Mouse (Mus musculus): ENCODE measurements around the gene Ppp1r10. TPM values are rescaled to one million over a fixed set of nuclear protein-coding genes. Genes with fewer than 3 reads are reported as not detected.

Ppp1r10 gene
- polyA plus RNA-seq, 1 experiment from 2014 or later: 39.5 TPM

- peaks cover 18% of the 10 kb centered on the region for H3K4me1 ChIP-seq
- H3K4me2 ChIP-seq (replicated peaks): no peak overlapping the region
- H3K9me3 ChIP-seq (replicated peaks): no peaks in the 10 kb centered on the region
- no peaks in the 10 kb centered on the region for H3K27me3 ChIP-seq
- H3K4me3 ChIP-seq (replicated peaks): no peak overlapping the region
- no peak overlapping the region for H3K9ac ChIP-seq
- WGBS: 94% methylated on average over 1 of the region's 1 CpGs
- no peak overlapping the region for H3K27ac ChIP-seq (replicated peaks)
- ATAC-seq (ENCODE audit: insufficient number of reproducible peaks, low FRiP score, low TSS enrichment, low read depth): no peak
- peaks cover 48% of the 10 kb centered on the region for H3K36me3 ChIP-seq
Observed at GRCm38 (mm10) chr17:35905587-35905986, 10.6 kb upstream of the Ppp1r10 start.

GRCm38 (mm10) chr17:35907609-35908008, 8.6 kb upstream of the Ppp1r10 start:
- no peaks in the 10 kb centered on the region for H3K9me3 ChIP-seq (replicated peaks)
- 76% methylated on average over 2 of the region's 2 CpGs for WGBS
- ATAC-seq (ENCODE audit: insufficient number of reproducible peaks, low FRiP score, low TSS enrichment, low read depth): no peak
- H3K27me3 ChIP-seq: no peaks in the 10 kb centered on the region
- peaks cover 18% of the 10 kb centered on the region for H3K4me1 ChIP-seq
- H3K36me3 ChIP-seq: peaks cover 59% of the 10 kb centered on the region
- H3K4me2 ChIP-seq (replicated peaks): no peak overlapping the region
- no peak overlapping the region for H3K27ac ChIP-seq (replicated peaks)
- no peak overlapping the region for H3K9ac ChIP-seq
- H3K4me3 ChIP-seq (replicated peaks): no peak overlapping the region

DNA sequence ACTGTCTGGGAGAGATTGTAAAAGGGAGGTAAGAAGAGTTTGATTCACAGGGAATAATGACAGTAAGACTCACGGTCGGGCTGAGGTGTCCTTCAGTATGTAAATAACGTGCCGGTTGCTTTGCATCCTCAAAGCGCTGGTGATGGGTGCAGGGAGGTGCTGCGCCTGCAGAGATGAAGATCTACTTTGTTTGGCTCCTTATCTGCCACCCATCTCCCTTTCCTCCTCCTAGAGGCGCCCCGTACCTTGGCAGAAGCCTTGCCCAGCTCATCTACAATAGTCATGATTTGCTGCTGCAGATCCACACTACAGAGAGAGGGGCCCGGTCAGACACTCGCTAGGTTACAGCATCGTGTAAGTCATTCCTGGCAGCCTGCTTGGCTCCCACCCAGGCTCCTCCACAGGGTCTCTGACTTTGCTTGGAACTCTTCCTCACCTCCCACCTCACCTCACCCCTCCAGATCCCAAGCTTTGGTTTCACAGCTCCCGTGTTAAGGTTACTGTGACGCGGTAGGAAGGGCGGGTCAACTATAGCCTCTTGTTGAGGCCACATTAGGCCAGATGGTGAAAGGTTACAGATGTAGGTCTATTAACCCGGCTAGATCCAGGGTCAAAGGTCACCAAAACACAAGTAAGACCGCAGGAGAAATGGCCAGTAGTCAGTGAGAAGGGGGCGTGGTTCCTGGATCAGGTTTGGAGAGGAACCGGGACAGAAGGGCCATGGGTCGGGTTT, 6.9 kb upstream of the Ppp1r10 start:
- H3K9me3 ChIP-seq (replicated peaks): no peaks in the 10 kb centered on the region
- 14% methylated on average over 20 of the region's 20 CpGs for WGBS
- 0 out of 2 replicates have a peak, but pooled peaks have one; percentile 28 for ATAC-seq (ENCODE audit: insufficient number of reproducible peaks, low FRiP score, low TSS enrichment, low read depth)

DNA sequence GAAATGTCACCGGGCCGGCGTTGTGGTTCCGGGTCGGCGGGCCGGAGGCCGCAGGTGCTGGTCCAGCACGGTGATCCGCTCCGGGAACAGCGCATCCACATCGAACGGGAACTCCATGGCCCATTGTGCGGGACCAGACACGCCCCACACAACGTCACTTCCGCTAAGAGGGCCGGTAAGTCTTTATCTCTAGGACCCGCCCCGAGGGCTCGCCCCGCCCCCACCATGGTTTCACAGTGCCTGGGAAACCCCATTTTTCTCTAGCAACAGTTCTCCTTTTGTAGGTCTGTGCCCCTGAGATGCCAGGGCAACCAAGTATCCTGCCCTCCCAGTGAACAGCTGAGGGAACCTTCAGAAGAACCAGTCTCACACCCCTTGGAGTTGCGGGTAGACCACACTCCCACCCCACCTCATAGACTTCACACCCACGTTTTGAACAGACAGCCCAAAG, 6.3 kb upstream of the Ppp1r10 start, which contains the start of gene Atat1:
Atat1 (minus strand) TSS at position 157 of the 451 bp plus-strand sequence.
- no peaks in the 10 kb centered on the region for H3K9me3 ChIP-seq (replicated peaks)
- peak within 1 kb of the TSS; percentile 80 for H3K27ac ChIP-seq (replicated peaks)
- H3K27me3 ChIP-seq: no peaks in the 10 kb centered on the region
- H3K4me1 ChIP-seq: peaks cover 24% of the 10 kb centered on the region
- H3K4me2 ChIP-seq (replicated peaks): peak within 1 kb of the TSS; percentile 82
- ATAC-seq (ENCODE audit: insufficient number of reproducible peaks, low FRiP score, low TSS enrichment, low read depth): peak; percentile 74
- 3% methylated on average over 25 of the region's 25 CpGs for WGBS
- peaks cover 52% of the 10 kb centered on the region for H3K36me3 ChIP-seq
- peak within 1 kb of the TSS; percentile 62 for H3K9ac ChIP-seq
- peak within 1 kb of the TSS; percentile 76 for H3K4me3 ChIP-seq (replicated peaks)

More for the DNA sequence above, 6.9 kb upstream of the Ppp1r10 start:
- peak overlapping the region; percentile 62 for H3K9ac ChIP-seq
- H3K4me3 ChIP-seq (replicated peaks): peak overlapping the region; percentile 76
- H3K36me3 ChIP-seq: peaks cover 54% of the 10 kb centered on the region
- H3K4me2 ChIP-seq (replicated peaks): peak overlapping the region; percentile 82
- peaks cover 18% of the 10 kb centered on the region for H3K4me1 ChIP-seq
- H3K27ac ChIP-seq (replicated peaks): peak overlapping the region; percentile 80
- H3K27me3 ChIP-seq: no peaks in the 10 kb centered on the region

- no peaks in the 10 kb centered on the region for H3K9me3 ChIP-seq (replicated peaks)
- no peak overlapping the region for H3K27ac ChIP-seq (replicated peaks)
- peak overlapping the region; percentile 80 for H3K4me2 ChIP-seq (replicated peaks)
- WGBS: 83% methylated on average over 6 of the region's 6 CpGs
- no peak overlapping the region for H3K9ac ChIP-seq
- peaks cover 21% of the 10 kb centered on the region for H3K4me1 ChIP-seq
- H3K27me3 ChIP-seq: no peaks in the 10 kb centered on the region
- ATAC-seq (ENCODE audit: insufficient number of reproducible peaks, low FRiP score, low TSS enrichment, low read depth): no peak
- H3K36me3 ChIP-seq: peaks cover 25% of the 10 kb centered on the region
- peak overlapping the region; percentile 80 for H3K4me3 ChIP-seq (replicated peaks)
Observed at GRCm38 (mm10) chr17:35914975-35915374, 1.3 kb upstream of the Ppp1r10 start.

- H3K36me3 ChIP-seq: peaks cover 25% of the 10 kb centered on the region
- H3K4me2 ChIP-seq (replicated peaks): peak overlapping the region; percentile 80
- no peaks in the 10 kb centered on the region for H3K9me3 ChIP-seq (replicated peaks)
- 2% methylated on average over 28 of the region's 28 CpGs for WGBS
- H3K27ac ChIP-seq (replicated peaks): peak overlapping the region; percentile 98
- peak overlapping the region; percentile 64 for H3K9ac ChIP-seq
- H3K4me3 ChIP-seq (replicated peaks): peak overlapping the region; percentile 80
- H3K27me3 ChIP-seq: no peaks in the 10 kb centered on the region
- 0 out of 2 replicates have a peak, but pooled peaks have one; percentile 0 for ATAC-seq (ENCODE audit: insufficient number of reproducible peaks, low FRiP score, low TSS enrichment, low read depth)
- peaks cover 29% of the 10 kb centered on the region for H3K4me1 ChIP-seq
Observed at GRCm38 (mm10) chr17:35915538-35916296, 517 bp upstream of the Ppp1r10 start.

DNA sequence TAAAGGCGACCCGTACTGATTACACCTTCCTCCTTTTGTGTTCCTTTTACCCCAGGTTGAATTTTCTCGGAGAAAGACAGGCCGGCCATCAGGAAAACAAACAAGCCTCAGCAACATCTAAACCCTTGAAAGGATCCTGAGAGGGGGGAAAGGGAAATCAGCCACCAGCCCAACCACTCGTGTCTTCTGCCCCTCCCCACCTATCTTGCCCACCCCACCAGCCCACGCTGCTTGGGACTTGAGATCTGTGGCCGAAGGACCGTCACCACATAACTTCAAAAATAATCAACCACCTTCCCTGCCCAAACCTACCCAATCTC, 869 bp downstream of the Ppp1r10 start:
- Histone ChIP-seq H3K9ac (peak overlapping the region; percentile 76), H3K36me3 (peaks cover 14% of the 10 kb centered on the region), H3K27ac (replicated peaks) (peak overlapping the region; percentile 98), H3K4me1 (peaks cover 31% of the 10 kb centered on the region), H3K27me3 (no peaks in the 10 kb centered on the region), H3K4me3 (replicated peaks) (peak overlapping the region; percentile 80), H3K9me3 (replicated peaks) (no peaks in the 10 kb centered on the region), H3K4me2 (replicated peaks) (peak overlapping the region; percentile 86)
- 1% methylated on average over 8 of the region's 8 CpGs for WGBS
- no peak for ATAC-seq (ENCODE audit: insufficient number of reproducible peaks, low FRiP score, low TSS enrichment, low read depth)

DNA sequence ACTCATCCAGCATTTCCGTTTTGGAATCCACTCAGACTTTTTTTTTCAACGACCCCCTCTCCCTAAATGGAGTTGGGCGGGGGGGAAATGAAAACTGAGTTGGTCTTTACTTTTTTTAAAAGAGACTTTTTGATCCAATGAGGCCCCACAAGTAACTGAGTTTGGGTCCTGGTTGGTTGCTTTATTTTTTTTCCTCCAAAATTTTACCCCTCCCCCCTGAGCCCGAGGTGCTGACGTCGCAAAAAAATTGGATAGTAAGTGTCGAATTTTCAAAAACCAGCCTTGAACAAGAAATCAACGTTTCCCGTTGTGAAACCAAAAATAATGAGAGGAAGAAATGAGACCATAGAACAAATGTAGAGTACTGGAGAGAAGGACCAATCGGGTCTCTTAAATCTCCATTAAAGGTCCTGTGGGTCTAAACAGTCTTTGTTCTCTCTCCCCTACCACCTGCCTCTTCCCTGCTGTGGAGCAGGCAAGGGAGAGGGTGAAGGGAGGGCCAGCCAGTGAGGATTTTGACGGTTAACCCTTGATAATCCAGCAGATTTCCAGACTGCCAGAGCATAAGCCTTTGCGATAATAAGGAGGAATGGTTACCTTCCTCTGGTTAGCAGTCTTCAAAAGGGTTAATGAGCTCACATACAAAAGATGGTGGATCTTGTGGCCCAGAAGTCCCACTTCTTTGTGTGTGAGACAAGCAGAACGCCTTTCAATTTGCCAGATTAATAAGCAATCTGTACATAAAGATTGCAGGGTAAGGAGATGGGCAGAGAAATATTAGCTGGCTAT, 1.4 kb downstream of the Ppp1r10 start:
- peak overlapping the region; percentile 80 for H3K4me3 ChIP-seq (replicated peaks)
- peak overlapping the region; percentile 98 for H3K27ac ChIP-seq (replicated peaks)
- peaks cover 31% of the 10 kb centered on the region for H3K4me1 ChIP-seq
- peaks cover 8% of the 10 kb centered on the region for H3K36me3 ChIP-seq
- no peaks in the 10 kb centered on the region for H3K9me3 ChIP-seq (replicated peaks)
- peak overlapping the region; percentile 76 for H3K9ac ChIP-seq
- ATAC-seq (ENCODE audit: insufficient number of reproducible peaks, low FRiP score, low TSS enrichment, low read depth): no peak
- no peaks in the 10 kb centered on the region for H3K27me3 ChIP-seq
- 0% methylated on average over 13 of the region's 13 CpGs for WGBS
- H3K4me2 ChIP-seq (replicated peaks): peak overlapping the region; percentile 86

DNA sequence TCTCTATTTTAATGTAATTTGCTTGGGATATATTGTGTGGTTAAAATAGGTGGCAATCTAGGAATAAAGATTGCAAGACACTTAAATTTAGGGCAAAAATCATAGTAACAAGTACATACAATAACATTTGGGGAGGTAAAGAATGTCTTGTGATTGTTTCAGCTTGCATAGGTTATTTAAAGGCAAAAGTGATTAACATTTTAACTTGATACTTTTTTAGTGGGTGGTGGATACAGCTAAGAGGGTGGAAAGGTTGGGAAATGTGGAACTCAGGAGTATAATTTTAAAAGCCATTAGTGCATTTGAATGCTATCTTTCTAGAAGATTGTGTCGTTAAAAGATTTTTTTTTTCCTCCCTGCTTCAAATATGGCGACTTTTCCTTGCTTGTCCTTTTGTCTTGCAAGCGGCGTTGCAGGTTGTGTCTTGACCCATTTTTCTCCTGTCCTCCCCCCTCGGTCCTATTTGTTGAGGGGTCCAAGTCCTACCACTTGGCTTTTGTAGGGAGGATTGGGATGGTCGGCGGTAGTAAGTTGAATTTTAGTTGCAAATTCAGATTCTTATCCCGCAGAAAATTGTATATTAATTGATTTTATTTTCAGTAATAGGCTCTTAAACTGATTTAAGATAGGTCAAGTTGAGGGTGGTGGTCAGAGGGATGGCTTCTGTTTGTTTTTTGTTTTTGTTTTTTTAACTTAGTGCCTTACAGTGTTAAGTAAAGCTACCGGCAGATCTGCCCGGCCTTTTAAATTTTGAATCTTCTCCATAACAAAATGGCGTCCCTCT, 2.2 kb downstream of the Ppp1r10 start:
- Histone ChIP-seq H3K9ac (peak overlapping the region; percentile 76), H3K4me2 (replicated peaks) (peak overlapping the region; percentile 86), H3K9me3 (replicated peaks) (no peaks in the 10 kb centered on the region), H3K4me1 (peaks cover 31% of the 10 kb centered on the region), H3K27ac (replicated peaks) (peak overlapping the region; percentile 98), H3K36me3 (peaks cover 6% of the 10 kb centered on the region), H3K27me3 (no peaks in the 10 kb centered on the region), H3K4me3 (replicated peaks) (peak overlapping the region; percentile 80)
- no peak for ATAC-seq (ENCODE audit: insufficient number of reproducible peaks, low FRiP score, low TSS enrichment, low read depth)
- under 1% methylated on average over 11 of the region's 11 CpGs for WGBS

DNA sequence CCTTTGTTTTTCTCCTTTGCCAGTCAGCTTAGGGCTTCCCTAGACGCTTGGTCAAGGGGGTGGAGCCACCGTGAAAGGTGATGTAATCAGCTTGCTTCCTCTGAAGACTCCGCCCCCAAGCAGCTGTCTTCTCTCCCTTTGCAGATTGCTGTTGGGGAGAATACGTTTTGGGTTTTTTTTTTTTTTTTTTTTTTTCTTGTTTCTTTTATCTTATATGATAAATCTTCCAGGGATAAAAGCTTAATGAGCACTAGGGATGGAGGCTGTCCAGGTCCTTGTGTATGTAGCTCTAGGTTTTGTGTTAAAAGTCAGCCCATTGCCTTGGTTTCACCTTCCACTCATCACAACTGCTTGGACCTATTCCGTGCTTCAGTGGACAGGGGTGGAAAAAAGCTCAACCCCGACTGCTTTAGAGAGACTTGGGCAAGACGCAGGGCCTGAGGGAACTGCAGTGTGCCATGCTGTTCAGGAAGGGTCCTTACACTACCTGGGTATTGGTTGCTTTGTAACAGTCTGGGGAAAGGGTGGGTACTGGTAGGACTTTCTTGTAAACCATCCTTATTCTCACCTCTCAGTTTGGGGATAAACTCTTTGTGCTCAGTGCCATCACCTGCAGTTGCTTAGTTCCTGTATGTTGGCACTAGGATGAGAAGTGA, 3.0 kb downstream of the Ppp1r10 start:
- Histone ChIP-seq H3K4me3 (replicated peaks) (peak overlapping the region; percentile 80), H3K27ac (replicated peaks) (peak overlapping the region; percentile 98), H3K27me3 (no peaks in the 10 kb centered on the region), H3K9ac (peak overlapping the region; percentile 76), H3K9me3 (replicated peaks) (no peaks in the 10 kb centered on the region), H3K4me1 (peaks cover 31% of the 10 kb centered on the region), H3K36me3 (peaks cover 13% of the 10 kb centered on the region), H3K4me2 (replicated peaks) (peak overlapping the region; percentile 86)
- WGBS: 13% methylated on average over 7 of the region's 7 CpGs
- ATAC-seq (ENCODE audit: insufficient number of reproducible peaks, low FRiP score, low TSS enrichment, low read depth): peak; percentile 34

All from embryonic facial prominence, embryonic 15.5 days (tissue).